Mouse (Mus musculus) cerebellum, postnatal 10 days (tissue): ENCODE data around the gene Kmo.

Source experiments
- DNase-seq, 2 experiments: peaks; one replicate each; pipeline ENCODE4 v3.0.0; 2021; ENCODE audit warnings: mixed read lengths in 2 of 2

Kmo gene

GRCm38 (mm10) chr1:175619814-175620431, at the start of gene Kmo:
Kmo (plus strand) TSS chr1:175620381.
- no peak for DNase-seq

GRCm38 (mm10) chr1:175574129-175574528, 46.1 kb upstream of the Kmo start:
- no peak for DNase-seq

- no peak for DNase-seq
These were observed 41.6 kb upstream of the Kmo start for GRCm38 (mm10) chr1:175578425-175579096.

- DNase-seq = peak; percentile 52 to 54
These were observed 40.5 kb upstream of the Kmo start for GRCm38 (mm10) chr1:175579598-175580235.

GRCm38 (mm10) chr1:175580346-175580745, 39.8 kb upstream of the Kmo start:
- peak; percentile 42 to 49 for DNase-seq

GRCm38 (mm10) chr1:175582799-175583198, 37.4 kb upstream of the Kmo start:
- DNase-seq = no peak

- DNase-seq = no peak
These were observed 34.9 kb upstream of the Kmo start for GRCm38 (mm10) chr1:175585267-175585666.

- DNase-seq = no peak
These were observed 33.5 kb upstream of the Kmo start for GRCm38 (mm10) chr1:175586656-175587055.

- no peak for DNase-seq
These were observed 27.3 kb upstream of the Kmo start for GRCm38 (mm10) chr1:175592832-175593231.

- DNase-seq = no peak
These were observed 17.9 kb upstream of the Kmo start for GRCm38 (mm10) chr1:175602231-175602630.

- DNase-seq = peak; percentile 52 to 64
These were observed 16.8 kb upstream of the Kmo start for GRCm38 (mm10) chr1:175603390-175603789.

- DNase-seq = no peak
These were observed 12.9 kb upstream of the Kmo start for GRCm38 (mm10) chr1:175607308-175607707.

GRCm38 (mm10) chr1:175607838-175608585, 12.2 kb upstream of the Kmo start:
- no peak for DNase-seq

GRCm38 (mm10) chr1:175608708-175609107, 11.5 kb upstream of the Kmo start:
- DNase-seq = no peak

- DNase-seq = no peak
These were observed 5.2 kb upstream of the Kmo start for GRCm38 (mm10) chr1:175614992-175615391.

GRCm38 (mm10) chr1:175623656-175624055, 3.5 kb downstream of the Kmo start:
- no peak for DNase-seq

GRCm38 (mm10) chr1:175625257-175625879, 5.2 kb downstream of the Kmo start, which contains the start of gene Fh1:
Fh1 (minus strand) TSS chr1:175625635.
- DNase-seq = peak; percentile 97

- DNase-seq = peak; percentile 50 to 64
These were observed 6.0 kb downstream of the Kmo start for GRCm38 (mm10) chr1:175625990-175626692.

GRCm38 (mm10) chr1:175629248-175629647, 9.1 kb downstream of the Kmo start:
- DNase-seq = no peak

GRCm38 (mm10) chr1:175630345-175630744, 10.2 kb downstream of the Kmo start:
- DNase-seq = no peak

- no peak for DNase-seq
These were observed 10.9 kb downstream of the Kmo start for GRCm38 (mm10) chr1:175631080-175631479.

- DNase-seq = no peak
These were observed 11.6 kb downstream of the Kmo start for GRCm38 (mm10) chr1:175631721-175632221.
